Mouse (Mus musculus) thymus, postnatal 36 days (tissue): ENCODE data around the gene Slc38a7.
"Not testable (repeated sequence)": the region's sequence is repeated elsewhere in the genome, so short reads cannot be mapped to it uniquely, and the experiment has no call there.

Experiments used
- DNase-seq, 2 experiments: peaks; one replicate each; pipeline ENCODE4 v3.0.0; 2022; ENCODE audit warnings: mixed read lengths in 2 of 2

The Slc38a7 gene

GRCm38 (mm10) chr8:95848734-95849464 lies 4.4 kb downstream of the Slc38a7 start:
- DNase-seq: no peak

GRCm38 (mm10) chr8:95848061-95848551 lies 5.2 kb downstream of the Slc38a7 start:
- DNase-seq: no peak

- no peak for DNase-seq
Measured at GRCm38 (mm10) chr8:95845026-95845425, 8.3 kb downstream of the Slc38a7 start.

GRCm38 (mm10) chr8:95843968-95844367 lies 9.4 kb downstream of the Slc38a7 start:
- no peak for DNase-seq

- no peak for DNase-seq
Measured at GRCm38 (mm10) chr8:95841436-95841835, 11.9 kb downstream of the Slc38a7 start.

GRCm38 (mm10) chr8:95839289-95839688 lies 14.1 kb downstream of the Slc38a7 start:
- no peak for DNase-seq

GRCm38 (mm10) chr8:95837266-95837665 lies 16.1 kb downstream of the Slc38a7 start:
- no peak for DNase-seq

GRCm38 (mm10) chr8:95835891-95836290 lies 17.4 kb downstream of the Slc38a7 start:
- no peak for DNase-seq

- DNase-seq: no peak
Measured at GRCm38 (mm10) chr8:95833435-95833984, 19.8 kb downstream of the Slc38a7 start.

GRCm38 (mm10) chr8:95832603-95833434 lies 20.5 kb downstream of the Slc38a7 start:
- peak; percentile 75 to 81 for DNase-seq

GRCm38 (mm10) chr8:95830144-95830543 lies 23.2 kb downstream of the Slc38a7 start:
- no peak for DNase-seq

GRCm38 (mm10) chr8:95825162-95825561 lies 28.2 kb downstream of the Slc38a7 start, which contains the start of gene Sap18b:
Gene Sap18b (plus strand): TSS chr8:95825346.
- DNase-seq: not testable (repeated sequence)

GRCm38 (mm10) chr8:95822699-95823098 lies 30.6 kb downstream of the Slc38a7 start:
- no peak for DNase-seq

GRCm38 (mm10) chr8:95822096-95822495 lies 31.2 kb downstream of the Slc38a7 start:
- no peak for DNase-seq

- no peak for DNase-seq
Measured at GRCm38 (mm10) chr8:95821266-95821665, 32.1 kb downstream of the Slc38a7 start.

- no peak for DNase-seq
Measured at GRCm38 (mm10) chr8:95818211-95818610, 35.1 kb downstream of the Slc38a7 start.

GRCm38 (mm10) chr8:95817597-95817996 lies 35.7 kb downstream of the Slc38a7 start:
- DNase-seq: no peak

- DNase-seq: no peak
Measured at GRCm38 (mm10) chr8:95816044-95816708, 37.2 kb downstream of the Slc38a7 start.

- DNase-seq: peak; percentile 15 to 46
Measured at GRCm38 (mm10) chr8:95810184-95810591, 43.2 kb downstream of the Slc38a7 start.

GRCm38 (mm10) chr8:95809116-95809515 lies 44.2 kb downstream of the Slc38a7 start:
- no peak for DNase-seq

- DNase-seq: no peak
Measured at GRCm38 (mm10) chr8:95808631-95809030, 44.7 kb downstream of the Slc38a7 start.

- DNase-seq: peak; percentile 84 to 91
Measured at GRCm38 (mm10) chr8:95807861-95808260, 45.5 kb downstream of the Slc38a7 start.

GRCm38 (mm10) chr8:95807331-95807843 lies 46.0 kb downstream of the Slc38a7 start, which contains the start of gene Cnot1:
Gene Cnot1 (minus strand): TSS chr8:95807464.
- peak; percentile 94 to 97 for DNase-seq
